Mouse (Mus musculus) fat pad, adult 2 months (tissue): ENCODE results near the gene Atp6v0e2.

ENCODE experiments used
- DNase-seq: peaks from one replicate; pipeline ENCODE4 v3.0.0-alpha.2; 2011; ENCODE audit warnings: low read depth, low spot score; ENCODE audit errors: extremely low read depth

The Atp6v0e2 gene

DNA sequence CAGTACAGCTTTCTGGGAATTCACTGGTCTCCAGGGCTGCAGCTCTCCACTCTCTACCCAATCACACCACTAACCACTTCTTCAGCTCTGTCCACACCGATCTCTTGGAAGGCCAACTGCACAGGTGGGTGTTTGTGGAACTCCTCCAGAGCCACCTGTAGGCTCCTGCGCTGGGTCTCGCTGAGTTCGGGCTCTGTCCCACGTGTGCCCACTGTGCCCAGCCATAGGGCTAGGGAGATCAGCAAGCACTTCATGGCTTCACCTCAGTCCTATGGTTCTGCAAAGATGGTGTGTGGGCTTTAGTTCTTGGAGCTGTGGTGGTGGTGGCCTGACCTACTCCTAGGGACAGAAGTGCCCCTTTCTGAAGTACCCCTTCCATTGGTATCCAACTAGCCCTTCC is 34.6 kb downstream of the Atp6v0e2 start:
- DNase-seq = no peak

DNA sequence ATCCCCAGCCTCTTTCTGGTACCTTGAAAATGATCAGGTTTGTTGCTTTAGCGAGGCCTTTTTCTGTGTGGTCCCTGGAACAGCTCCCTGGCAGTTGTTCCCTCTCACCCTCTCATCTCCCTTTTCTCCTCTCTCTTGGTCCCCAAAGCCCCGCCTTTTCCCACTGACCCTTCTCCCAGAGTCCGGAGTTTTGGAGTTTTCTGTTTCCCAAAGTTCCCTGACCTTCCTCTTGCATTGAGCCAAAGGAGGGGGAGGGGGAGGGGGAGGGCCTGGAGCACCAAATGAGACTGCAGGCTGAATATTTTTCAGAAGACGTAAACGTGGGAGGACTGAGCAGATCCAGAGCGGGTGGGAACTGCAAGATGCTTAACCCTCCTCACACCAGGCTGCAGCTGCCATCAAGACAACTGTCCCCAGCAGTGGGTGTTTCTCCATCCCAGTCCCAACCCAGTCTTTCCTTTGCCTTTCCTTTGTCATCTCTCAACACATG is 35.2 kb downstream of the Atp6v0e2 start, which contains the start of gene Rarres2:
Gene Rarres2 (minus strand): TSS at position 218 of the 490 bp plus-strand sequence.
- no peak for DNase-seq

DNA sequence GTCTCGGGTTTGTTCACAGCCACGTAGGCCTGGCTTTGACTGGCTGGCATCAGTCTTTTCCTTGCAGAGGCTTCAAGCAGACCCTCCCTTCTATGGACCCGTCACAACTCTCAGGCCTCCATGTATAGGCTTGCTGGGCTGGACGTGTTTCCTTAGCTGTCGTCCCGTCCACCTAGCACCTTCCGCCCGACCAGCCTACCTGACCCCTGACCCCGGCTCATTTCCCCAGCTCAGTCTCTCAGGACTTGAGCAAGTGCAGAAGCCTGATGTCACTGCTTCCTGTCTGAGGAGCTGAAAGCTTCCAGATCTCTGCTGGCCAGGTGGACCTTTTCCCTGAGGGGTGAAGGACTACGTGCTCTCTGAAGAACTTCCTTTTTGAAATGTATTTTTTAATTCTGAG is 35.9 kb downstream of the Atp6v0e2 start:
- no peak for DNase-seq

DNA sequence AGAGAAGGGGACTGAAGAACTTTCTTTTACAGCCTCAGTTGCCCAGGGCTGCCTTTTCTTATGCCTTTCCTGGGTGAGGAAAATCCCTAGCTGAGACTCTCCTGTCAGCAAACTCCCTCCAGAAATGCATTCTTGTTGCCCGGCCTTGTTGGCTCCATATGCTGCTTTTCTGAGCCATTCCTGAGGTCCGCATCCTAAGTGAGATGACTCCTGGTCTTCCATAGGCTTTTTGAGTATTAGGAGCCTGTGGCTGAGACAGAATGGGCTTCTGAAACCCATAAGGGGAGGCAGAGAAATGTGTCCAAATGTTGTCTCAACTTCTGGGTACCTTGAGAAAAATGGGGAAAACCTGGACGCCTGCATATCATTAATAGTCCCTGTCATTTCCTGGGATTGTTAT is 36.6 kb downstream of the Atp6v0e2 start:
- DNase-seq = no peak

DNA sequence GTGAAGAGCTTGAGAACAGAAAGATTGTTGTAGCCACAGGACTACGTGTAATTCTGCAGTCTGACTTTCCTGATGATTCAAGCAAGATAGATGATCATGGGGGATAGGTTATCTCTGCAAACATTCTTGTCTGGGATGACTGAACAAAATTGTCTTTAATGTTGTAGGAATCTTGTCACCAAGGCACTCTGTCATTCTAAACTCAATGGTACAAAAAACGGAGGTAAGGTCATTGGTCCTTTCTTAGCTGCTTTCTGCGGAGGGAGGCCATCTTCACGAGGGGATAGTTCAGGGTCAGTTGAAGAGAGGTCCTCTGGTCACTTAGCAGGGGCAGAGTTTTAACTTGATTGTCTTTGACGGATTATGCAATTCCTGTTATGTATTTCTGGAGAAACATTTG is 41.3 kb downstream of the Atp6v0e2 start:
- DNase-seq = no peak

DNA sequence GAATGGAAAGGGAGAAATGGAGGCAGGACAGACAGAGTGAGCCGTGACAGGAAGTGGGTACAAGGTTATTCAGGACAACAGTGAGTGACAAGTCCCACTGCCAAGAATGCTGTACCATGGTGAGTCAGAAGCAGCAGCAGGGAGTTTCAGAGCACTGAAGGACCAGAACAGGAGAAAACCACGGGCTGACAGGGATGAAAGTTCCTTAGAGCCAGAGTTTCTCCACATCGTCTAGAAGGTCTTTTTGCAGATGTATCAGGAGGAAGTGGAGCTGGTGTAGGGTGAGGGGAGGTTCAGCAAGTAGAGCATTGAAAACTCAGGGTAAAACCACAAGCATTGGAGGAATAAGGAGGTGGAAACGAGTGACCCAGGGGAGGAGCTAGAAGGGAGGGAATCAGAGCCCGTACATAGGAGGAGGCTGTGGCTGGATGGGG is 41.8 kb downstream of the Atp6v0e2 start:
- no peak for DNase-seq

DNA sequence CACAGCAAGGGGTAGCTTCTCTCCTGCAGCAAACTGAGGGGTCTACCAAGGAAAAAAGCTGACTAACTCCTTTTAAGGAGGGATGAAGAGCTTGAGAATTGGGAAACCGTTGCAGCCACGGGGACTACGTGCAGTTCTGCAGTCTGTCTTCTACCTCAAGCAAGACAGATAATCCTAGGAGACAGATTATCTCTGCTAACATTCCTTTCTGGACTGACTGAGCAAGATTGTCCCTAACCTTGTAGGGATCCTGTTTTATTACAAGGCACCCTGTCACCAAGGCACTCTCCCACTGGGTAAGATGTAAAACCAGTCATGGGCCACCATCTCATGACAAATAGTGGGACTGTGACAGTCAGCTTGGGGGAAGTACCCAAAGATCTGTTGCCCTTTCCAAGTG is 43.8 kb downstream of the Atp6v0e2 start:
- DNase-seq = no peak

DNA sequence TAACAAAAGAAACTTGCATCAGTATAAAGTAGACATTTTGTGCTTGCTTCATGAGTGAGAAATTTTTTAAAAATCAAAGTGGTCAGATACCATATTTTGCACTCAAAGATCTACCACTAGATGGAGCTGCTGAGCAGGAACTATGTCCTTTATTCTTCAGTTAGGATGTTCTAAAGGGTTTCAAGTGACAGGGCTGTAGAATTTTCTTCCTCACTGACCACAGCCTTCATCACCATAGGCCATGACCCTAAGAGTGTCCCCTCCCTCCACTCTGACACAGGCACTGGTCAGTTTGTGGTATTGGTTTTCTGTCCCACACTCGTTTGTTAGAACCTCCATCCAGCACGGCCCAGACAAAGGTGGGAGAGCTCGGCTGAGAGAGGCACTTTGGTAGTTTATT is 44.6 kb downstream of the Atp6v0e2 start:
- no peak for DNase-seq

DNA sequence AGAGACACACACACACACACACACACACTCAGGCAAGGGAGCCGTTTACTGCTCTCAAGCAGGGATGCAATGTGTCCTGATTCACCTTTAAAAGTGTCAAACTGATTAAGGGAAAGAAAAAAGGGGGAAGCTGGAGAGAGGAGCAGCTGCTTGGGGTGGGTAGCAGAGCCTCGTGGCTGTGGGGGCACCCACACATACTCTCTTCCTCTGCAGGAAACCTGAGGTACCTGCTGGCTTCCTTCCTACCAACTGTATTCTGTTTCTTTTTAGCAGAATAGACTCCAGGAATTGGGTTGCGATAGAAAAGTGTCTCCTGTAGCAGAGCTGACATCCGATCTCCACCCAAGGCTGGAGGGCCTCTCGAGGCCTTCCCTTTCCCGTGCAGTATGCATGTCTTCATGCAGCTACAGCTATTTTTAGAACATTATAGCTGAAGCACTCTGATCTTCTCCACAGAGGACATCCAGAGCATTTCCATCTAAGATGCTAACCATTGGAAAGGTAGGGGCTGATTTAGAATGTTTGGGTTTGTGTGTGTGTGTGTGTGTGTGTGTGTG is 51.9 kb downstream of the Atp6v0e2 start, which contains the start of gene Gm45021:
Gene Gm45021 (plus strand): TSS at position 417 of the 557 bp plus-strand sequence.
- DNase-seq = no peak
